Mouse (Mus musculus): ENCODE results near the gene Zfp385c.
A peak's percentile ranks its signal among the peaks of the same experiment; 100 is the strongest.
"Not testable (repeated sequence)": the region's sequence is repeated elsewhere in the genome, so short reads cannot be mapped to it uniquely, and the experiment has no call there.

The Zfp385c gene

DNA sequence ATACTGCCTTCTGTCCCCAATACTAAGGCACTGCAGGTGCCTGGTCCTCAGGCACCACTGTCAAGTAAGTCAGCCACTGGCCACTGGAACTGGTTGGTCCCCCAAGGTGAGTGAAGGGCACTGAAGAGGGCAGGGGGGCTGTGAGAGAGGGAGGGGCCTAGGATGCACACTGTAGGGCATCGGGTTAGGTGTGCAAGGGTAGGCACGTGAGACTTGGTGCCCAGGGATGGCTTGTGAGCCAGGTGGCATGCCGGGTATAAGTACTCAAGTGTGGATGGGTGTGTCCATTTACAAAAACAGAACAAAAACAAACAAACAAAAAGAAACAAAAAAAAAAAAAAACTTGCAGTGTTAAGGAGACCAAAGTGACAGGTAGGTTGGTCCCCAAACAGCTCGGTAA lies 3.8 kb downstream of the Zfp385c start:
- no peak for DNase-seq (ENCODE audit: low spot score)

GRCm38 (mm10) chr11:100687265-100687664 lies 5.0 kb downstream of the Zfp385c start:
- DNase-seq (ENCODE audit: low spot score): no peak

- DNase-seq (ENCODE audit: low spot score): no peak
Observed at GRCm38 (mm10) chr11:100685371-100685770, 6.9 kb downstream of the Zfp385c start.

DNA sequence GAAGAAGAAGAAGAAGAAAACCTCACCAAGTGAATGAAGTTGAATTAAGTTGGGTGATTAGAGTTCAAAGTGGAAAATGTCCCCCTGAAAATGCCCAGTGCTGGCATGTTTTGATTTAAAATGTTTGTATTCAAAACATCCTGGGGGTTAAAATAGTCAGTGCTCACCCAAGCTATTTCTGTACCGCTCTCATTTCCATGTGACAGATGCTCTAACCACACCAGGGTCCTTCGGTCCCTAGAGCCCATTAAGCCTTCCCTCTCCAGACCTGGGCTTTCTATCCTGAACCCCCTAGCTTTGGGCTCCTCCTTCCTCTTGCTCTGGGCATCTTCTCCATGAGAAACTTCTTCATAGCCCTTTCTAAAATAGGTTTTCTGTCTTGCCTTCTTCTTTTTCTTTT lies 8.2 kb downstream of the Zfp385c start:
- DNase-seq (ENCODE audit: low spot score): no peak

DNA sequence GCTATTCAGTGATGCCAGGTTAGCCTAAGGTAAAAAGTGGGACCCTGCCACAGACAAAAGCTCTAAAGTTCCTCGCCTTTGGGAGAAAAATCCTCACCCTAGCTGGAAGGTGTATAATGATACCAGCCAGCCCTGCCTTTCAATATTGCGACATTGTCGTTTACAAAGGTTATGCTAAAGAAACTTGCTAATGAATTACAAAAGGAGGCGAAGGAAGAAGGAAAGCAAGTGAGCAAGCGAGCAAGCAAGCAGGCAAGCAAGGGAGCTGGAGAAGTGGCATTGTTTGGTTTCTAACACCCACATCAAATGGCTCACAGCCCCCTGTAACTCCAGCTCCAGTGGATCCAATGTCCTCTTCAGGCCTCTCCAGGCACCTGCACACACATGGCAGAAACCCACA lies 9.7 kb downstream of the Zfp385c start:
- DNase-seq (ENCODE audit: low spot score): no peak

GRCm38 (mm10) chr11:100681826-100682225 lies 10.4 kb downstream of the Zfp385c start:
- DNase-seq (ENCODE audit: low spot score): no peak

DNA sequence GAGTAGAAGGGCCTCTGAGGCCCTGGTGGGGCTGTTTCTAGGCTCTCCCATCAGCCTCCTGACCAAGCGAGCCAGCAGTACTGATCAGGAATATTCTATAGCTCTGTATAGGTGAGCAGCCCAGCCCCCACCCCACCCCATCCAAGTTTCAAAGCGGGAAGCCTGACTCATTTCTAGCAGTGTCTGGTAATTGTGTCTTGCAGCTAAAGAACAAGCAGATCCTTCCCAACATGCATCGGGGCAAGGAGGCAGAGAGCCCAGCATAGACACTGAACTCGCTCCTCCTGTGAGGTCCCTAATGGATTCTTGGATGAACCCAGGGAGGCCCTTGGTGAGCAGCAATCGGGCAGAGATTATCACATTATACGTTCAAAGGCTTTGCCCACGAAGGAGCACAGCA lies 14.4 kb downstream of the Zfp385c start:
- no peak for DNase-seq (ENCODE audit: low spot score)

DNA sequence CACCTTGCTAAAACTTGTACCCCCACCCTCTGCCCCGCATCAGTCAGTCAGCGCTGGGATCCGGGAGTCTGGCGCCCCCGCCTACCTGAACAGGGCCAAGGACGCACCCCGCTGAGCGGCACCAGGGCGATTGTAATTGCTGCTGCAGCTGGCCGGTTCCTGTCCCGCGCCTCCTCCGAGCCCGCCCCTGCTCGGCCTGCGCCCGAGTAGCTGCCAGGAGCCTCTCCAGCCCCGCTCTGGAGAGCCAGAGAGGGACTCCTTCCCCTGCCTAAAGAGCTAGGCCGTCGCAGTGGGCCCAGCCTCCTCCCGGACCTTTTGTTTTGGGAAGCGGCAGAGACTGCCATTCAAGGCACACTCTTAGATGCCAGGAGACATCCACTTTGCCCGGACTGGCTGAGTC lies 19.1 kb downstream of the Zfp385c start:
- peak; percentile 28 for DNase-seq (ENCODE audit: low spot score)

DNA sequence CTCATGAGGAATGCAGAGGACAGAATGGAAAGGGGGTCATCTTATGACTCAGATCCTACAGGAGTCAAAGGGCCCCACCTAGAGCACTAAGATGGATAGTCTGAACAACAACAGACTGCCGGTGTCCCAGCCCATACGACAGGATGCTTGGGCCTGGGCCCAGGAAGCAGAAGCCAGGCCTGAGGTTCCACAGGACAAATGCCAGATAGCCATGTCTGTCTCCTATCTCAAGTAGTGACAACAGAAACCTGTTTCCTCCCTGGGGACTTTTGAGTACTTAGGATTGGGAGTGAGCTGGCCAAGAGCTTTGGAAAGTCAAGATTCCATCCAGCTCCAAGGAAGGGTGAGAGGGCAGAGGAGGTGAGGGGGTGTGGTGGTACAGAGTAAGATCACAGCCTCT lies 20.3 kb downstream of the Zfp385c start:
- DNase-seq (ENCODE audit: low spot score): peak; percentile 80

- no peak for DNase-seq (ENCODE audit: low spot score)
Observed at GRCm38 (mm10) chr11:100671049-100671448, 21.2 kb downstream of the Zfp385c start.

DNA sequence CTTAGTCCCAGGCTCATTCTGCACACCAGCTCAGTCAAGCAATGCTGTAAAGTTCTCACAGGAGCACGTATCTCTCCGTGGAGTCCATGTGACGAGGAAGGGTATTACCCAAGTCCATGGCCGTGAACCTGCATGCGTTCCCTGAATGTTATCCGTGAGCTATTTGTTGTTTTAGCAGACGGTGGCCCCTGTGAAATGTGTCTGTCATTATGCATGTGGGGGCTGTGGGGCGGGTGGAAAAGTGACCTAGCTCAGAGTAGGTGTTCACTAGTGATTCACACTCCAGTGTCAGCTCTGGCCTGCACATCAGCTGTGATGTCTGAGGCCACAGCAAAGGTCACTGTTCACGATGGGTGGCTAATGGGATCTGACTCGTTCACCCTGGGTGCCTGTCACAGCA lies 32.4 kb downstream of the Zfp385c start:
- DNase-seq (ENCODE audit: low spot score): no peak

- DNase-seq (ENCODE audit: low spot score): peak; percentile 59
Observed at GRCm38 (mm10) chr11:100656458-100656857, 35.8 kb downstream of the Zfp385c start.

- DNase-seq (ENCODE audit: low spot score): not testable (repeated sequence)
Observed at GRCm38 (mm10) chr11:100655589-100655988, 36.7 kb downstream of the Zfp385c start.

- no peak for DNase-seq (ENCODE audit: low spot score)
Observed at GRCm38 (mm10) chr11:100651748-100652147, 40.5 kb downstream of the Zfp385c start.

GRCm38 (mm10) chr11:100651205-100651604 lies 41.0 kb downstream of the Zfp385c start:
- no peak for DNase-seq (ENCODE audit: low spot score)

- DNase-seq (ENCODE audit: low spot score): peak; percentile 45
Observed at GRCm38 (mm10) chr11:100648405-100648804, 43.9 kb downstream of the Zfp385c start.

GRCm38 (mm10) chr11:100646265-100646664 lies 46.0 kb downstream of the Zfp385c start:
- DNase-seq (ENCODE audit: low spot score): peak; percentile 40

DNA sequence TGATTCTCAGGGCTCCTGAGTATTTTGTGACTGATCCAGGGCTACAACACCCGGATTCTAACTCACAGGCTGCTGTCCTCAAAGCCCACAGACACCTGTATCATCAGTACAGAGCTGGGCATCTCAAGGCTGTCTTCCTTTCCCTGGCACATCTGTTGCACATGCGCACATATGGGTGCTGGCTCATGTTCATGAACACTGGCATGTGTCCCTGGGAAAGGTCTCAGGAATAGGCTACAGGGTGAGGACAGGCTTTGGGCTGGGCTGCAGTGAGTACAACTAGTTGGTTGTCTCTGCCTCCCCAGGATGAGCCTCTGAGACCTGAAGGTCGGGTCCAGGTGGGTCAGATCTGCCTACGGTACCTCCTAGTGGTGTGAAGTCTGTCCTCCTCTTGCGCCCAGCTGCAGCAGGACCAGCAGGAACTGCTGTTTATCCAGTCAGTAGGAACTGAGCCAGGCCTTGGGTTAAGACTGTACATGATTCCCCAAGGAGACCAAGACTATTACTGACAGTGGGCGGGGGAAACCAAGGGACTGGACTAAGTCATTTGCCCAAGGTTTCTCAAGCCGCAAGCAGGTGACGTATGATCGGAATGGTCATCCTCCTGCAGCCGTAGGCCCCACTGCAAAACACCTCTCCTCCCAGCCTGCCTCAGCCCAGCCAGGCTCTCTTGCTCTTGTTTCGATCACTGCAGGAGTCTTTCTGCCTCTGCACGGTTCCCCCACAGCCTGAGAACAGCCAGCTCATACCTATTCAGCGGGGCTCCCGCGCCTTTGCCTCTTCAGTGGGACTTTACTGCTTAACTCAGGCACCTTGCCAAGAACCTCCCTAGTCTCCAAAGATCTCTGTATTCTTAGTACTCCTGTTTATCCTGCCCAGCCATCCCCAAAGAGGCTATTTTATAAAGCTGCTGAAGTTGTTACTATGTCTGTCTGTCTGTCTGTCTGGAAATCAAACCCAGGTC lies 48.4 kb downstream of the Zfp385c start:
- no peak for DNase-seq (ENCODE audit: low spot score)

DNA sequence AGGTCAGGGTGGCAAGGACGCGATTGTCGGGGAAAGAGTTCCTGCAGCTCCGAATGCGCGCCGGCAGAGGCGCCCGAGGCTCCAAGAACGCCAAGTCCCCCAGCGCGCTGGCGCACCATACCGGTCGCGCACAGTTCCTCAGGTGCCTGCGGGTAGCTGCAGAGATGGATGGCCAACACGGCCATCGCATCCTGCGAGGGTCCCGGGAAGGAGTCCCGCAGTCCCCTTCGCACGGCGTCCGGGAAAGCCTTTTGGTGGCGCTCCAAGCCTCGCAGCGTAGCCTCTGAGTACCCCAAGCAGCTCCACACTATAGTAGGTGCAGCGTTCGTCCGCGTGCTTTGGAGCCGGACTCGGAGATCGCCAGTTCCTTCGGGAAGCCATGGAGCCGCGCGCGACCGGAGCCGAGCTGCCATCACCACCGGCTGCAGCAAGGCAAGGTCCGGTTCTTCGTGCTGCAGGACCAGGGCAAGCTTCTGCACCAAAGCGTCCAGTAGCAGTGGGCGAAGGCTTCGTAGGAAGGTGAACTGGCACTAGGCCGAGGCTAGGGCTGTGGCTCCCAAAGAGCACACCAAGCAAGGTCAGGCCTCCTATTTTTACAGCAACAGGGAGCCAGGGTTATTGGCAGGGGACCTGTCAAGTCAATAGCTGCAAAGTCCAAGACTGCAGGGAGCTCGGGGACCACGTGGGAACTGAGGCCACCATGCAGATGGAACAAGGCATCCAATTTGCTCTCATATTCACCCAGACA lies 51.9 kb downstream of the Zfp385c start:
- DNase-seq (ENCODE audit: low spot score): no peak

GRCm38 (mm10) chr11:100634530-100634929 lies 57.7 kb downstream of the Zfp385c start:
- DNase-seq (ENCODE audit: low spot score): no peak

GRCm38 (mm10) chr11:100628862-100629352 lies 63.3 kb downstream of the Zfp385c start:
- peak; percentile 36 for DNase-seq (ENCODE audit: low spot score)

DNA sequence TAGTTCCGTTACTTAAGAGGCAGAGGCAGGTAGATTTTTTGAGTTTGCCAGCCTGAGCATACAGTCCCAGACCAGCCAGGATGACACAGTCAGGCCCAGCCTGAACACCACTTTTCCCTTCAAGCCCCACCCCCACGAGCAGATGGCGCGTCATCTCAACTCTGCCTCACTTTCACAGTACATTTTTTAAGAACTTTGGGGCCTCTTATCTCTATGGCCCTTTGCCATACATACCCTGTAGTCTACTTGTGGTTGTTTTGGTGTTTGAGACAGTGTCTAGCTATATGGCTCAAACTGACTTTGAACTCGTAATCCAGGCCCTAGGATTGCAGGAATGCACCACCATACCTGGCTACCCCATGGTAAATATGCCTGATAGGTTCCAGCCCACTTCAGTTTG lies 64.2 kb downstream of the Zfp385c start:
- no peak for DNase-seq (ENCODE audit: low spot score)

GRCm38 (mm10) chr11:100626701-100627195 lies 65.5 kb downstream of the Zfp385c start:
- DNase-seq (ENCODE audit: low spot score): peak; percentile 76
